Mouse (Mus musculus) retina, embryonic 14.5 days (tissue): ENCODE measurements around the gene Dnaic1.

Experiments used
- DNase-seq: peaks from one replicate; pipeline ENCODE4 v3.0.0-alpha.2; 2015; ENCODE audit warnings: low spot score

Dnaic1 gene

GRCm38 (mm10) chr4:41569411-41569885 lies at the start of gene Dnaic1, which contains the start of gene Fam219a:
Gene Dnaic1, plus strand, starts transcription at chr4:41569775.
Gene Fam219a, minus strand, starts transcription at chr4:41569538.
- DNase-seq = peak; percentile 98

GRCm38 (mm10) chr4:41520641-41521040 lies 48.9 kb upstream of the Dnaic1 start:
- DNase-seq = no peak

- no peak for DNase-seq
Observed at GRCm38 (mm10) chr4:41522136-41522535, 47.4 kb upstream of the Dnaic1 start.

- peak; percentile 78 for DNase-seq
Observed at GRCm38 (mm10) chr4:41522788-41523187, 46.8 kb upstream of the Dnaic1 start.

GRCm38 (mm10) chr4:41523839-41524238 lies 45.7 kb upstream of the Dnaic1 start:
- DNase-seq = no peak

GRCm38 (mm10) chr4:41524829-41525228 lies 44.7 kb upstream of the Dnaic1 start:
- no peak for DNase-seq

GRCm38 (mm10) chr4:41526553-41526952 lies 43.0 kb upstream of the Dnaic1 start:
- no peak for DNase-seq

- no peak for DNase-seq
Observed at GRCm38 (mm10) chr4:41527076-41527475, 42.5 kb upstream of the Dnaic1 start.

- DNase-seq = no peak
Observed at GRCm38 (mm10) chr4:41527996-41528395, 41.6 kb upstream of the Dnaic1 start.

GRCm38 (mm10) chr4:41532420-41532819 lies 37.2 kb upstream of the Dnaic1 start:
- DNase-seq = peak; percentile 65

GRCm38 (mm10) chr4:41534866-41535265 lies 34.7 kb upstream of the Dnaic1 start:
- no peak for DNase-seq

- no peak for DNase-seq
Observed at GRCm38 (mm10) chr4:41542136-41542535, 27.4 kb upstream of the Dnaic1 start.

GRCm38 (mm10) chr4:41545985-41546384 lies 23.6 kb upstream of the Dnaic1 start:
- peak; percentile 64 for DNase-seq

- no peak for DNase-seq
Observed at GRCm38 (mm10) chr4:41547086-41547485, 22.5 kb upstream of the Dnaic1 start.

GRCm38 (mm10) chr4:41552529-41552928 lies 17.0 kb upstream of the Dnaic1 start:
- DNase-seq = peak; percentile 85

GRCm38 (mm10) chr4:41553116-41553515 lies 16.5 kb upstream of the Dnaic1 start:
- DNase-seq = no peak

- DNase-seq = no peak
Observed at GRCm38 (mm10) chr4:41554994-41555663, 14.4 kb upstream of the Dnaic1 start.

GRCm38 (mm10) chr4:41556311-41556953 lies 13.1 kb upstream of the Dnaic1 start:
- peak; percentile 42 for DNase-seq

- no peak for DNase-seq
Observed at GRCm38 (mm10) chr4:41557092-41557491, 12.5 kb upstream of the Dnaic1 start.

GRCm38 (mm10) chr4:41563297-41563696 lies 6.3 kb upstream of the Dnaic1 start:
- no peak for DNase-seq

GRCm38 (mm10) chr4:41566123-41566522 lies 3.5 kb upstream of the Dnaic1 start:
- no peak for DNase-seq

- peak; percentile 38 for DNase-seq
Observed at GRCm38 (mm10) chr4:41568239-41568638, 1.3 kb upstream of the Dnaic1 start.

- DNase-seq = peak; percentile 50
Observed at GRCm38 (mm10) chr4:41568682-41569410, 729 bp upstream of the Dnaic1 start.
